Mouse (Mus musculus): ENCODE data around the gene Tenm3. TPM values are rescaled to one million over a fixed set of nuclear protein-coding genes. Genes with fewer than 3 reads are reported as not detected.

The Tenm3 gene
- polyA plus RNA-seq, 1 experiment from 2014 or later, result 36.1 TPM

DNA sequence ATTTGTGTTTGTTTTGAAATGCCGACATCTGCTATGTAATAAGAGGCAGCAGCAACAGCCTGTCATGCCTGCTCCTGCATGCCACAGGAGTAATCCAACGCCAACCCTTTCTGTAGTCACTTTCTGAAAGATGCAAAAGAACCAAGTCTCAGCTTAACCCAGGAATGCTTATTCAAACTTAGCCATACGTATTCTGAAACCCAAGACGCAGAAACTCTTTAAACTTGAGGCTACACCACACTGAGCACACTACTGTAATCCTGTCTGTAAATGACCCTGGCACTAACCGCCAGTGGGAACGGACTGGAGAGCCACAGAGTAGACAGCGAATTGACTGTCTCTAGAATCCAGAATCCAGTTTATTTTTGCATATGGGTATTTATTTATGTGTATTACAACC is 354.9 kb downstream of the Tenm3 start:
- WGBS, result 80% methylated on average over 7 of the region's 7 CpGs
- Histone ChIP-seq H3K27me3 (ENCODE audit: control insufficient read depth, insufficient read depth, low read length) (no peaks in the 10 kb centered on the region), H3K27ac (ENCODE audit: low read depth, low read length) (no peak overlapping the region), H3K36me3 (ENCODE audit: control insufficient read depth, insufficient read depth, low read length) (no peaks in the 10 kb centered on the region), H3K4me3 (ENCODE audit: low read depth, low read length) (no peak overlapping the region), H3K9ac (ENCODE audit: low read length) (no peak overlapping the region), H3K4me1 (ENCODE audit: control insufficient read depth, insufficient read depth, low read length) (peaks cover 4% of the 10 kb centered on the region; the same call in 1 of the 2 replicates), H3K4me2 (ENCODE audit: low read depth) (no peak overlapping the region), H3K9me3 (ENCODE audit: control insufficient read depth, low read length) (no peaks in the 10 kb centered on the region)
- DNase-seq (ENCODE audit: low spot score) (no peak), ATAC-seq (ENCODE audit: insufficient read depth, low FRiP score, low TSS enrichment) (no peak)

DNA sequence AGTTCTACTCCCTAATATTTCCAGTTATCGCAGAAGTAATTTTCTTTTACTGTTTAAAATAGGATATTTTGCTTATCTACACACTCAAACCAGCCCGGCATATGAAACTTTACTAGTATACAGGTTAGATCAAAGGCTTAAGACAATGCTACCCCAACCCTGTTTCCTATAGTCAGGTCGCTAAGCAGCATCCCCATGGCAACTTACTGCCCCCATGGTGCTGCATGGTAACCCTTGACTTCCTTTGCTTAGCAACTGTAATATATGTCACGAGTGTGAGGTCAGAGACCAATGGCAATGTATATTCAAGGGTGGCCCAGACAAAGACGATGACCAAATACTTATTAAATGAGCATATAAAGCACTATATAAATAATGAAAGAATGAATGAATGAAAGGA is 359.6 kb downstream of the Tenm3 start:
- no peak for ATAC-seq (ENCODE audit: insufficient read depth, low FRiP score, low TSS enrichment)

DNA sequence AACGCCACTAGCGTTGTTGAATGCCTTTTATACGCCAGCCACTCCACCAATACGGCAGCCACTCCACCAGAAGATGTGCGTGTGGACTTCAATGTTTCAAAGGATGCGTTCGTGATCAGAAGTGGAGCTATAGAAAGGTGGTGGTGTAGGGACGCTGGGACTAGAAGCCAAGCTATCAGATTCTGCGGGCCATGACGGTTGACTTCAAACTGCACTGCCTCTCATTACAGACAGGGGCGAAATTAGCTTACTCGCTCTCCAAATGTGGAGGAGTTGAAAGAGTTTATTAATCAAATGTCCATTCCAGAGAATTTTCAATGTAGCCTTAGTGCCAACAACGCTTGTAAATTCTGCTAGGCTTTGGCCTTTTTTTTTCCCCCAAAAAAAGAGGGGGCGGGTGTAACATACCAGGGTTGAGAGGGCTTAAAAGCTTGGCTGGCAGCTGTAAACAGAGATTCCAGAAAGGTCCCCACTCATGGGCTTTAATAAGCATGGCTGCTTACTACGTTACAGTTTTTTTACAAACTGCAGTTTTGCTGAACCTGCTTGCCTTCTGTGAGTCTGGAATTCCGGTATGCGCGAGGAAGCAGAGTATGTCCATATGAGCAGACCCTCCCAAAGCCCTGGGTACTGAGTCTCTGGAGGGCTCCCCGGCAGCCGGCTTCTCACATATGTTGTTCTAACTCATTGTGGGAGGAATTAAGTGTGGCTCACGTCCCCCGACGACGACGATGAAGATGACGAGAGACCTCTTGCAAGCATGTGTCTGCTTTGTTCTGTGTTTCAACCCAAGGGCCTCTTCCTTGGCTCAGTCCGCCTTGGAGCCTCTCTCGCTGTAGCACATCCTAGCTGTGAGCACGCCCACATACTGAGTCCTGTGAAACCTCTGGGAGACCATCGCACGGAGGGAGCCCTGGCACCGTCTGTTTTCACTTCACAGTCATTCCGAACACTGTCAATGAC is 361.8 kb downstream of the Tenm3 start:
- no peak overlapping the region for H3K4me2 ChIP-seq (ENCODE audit: low read depth)
- WGBS, result 72% methylated on average over 33 of the region's 33 CpGs
- no peaks in the 10 kb centered on the region for H3K27me3 ChIP-seq (ENCODE audit: control insufficient read depth, insufficient read depth, low read length)
- no peaks in the 10 kb centered on the region for H3K36me3 ChIP-seq (ENCODE audit: control insufficient read depth, insufficient read depth, low read length)
- H3K4me1 ChIP-seq (ENCODE audit: control insufficient read depth, insufficient read depth, low read length), result peaks cover 6% of the 10 kb centered on the region; the same call in 1 of the 2 replicates
- DNase-seq (ENCODE audit: low spot score) (peak; percentile 33), ATAC-seq (ENCODE audit: insufficient read depth, low FRiP score, low TSS enrichment) (no peak)
- no peak overlapping the region for H3K4me3 ChIP-seq (ENCODE audit: low read depth, low read length)
- H3K9ac ChIP-seq (ENCODE audit: low read length), result no peak overlapping the region; the same call in 1 of the 2 replicates
- H3K9me3 ChIP-seq (ENCODE audit: control insufficient read depth, low read length), result no peaks in the 10 kb centered on the region
- no peak overlapping the region for H3K27ac ChIP-seq (ENCODE audit: low read depth, low read length)

More for the DNA sequence above, 359.6 kb downstream of the Tenm3 start:
- Histone ChIP-seq H3K4me1 (ENCODE audit: control insufficient read depth, insufficient read depth, low read length) (peaks cover 6% of the 10 kb centered on the region; the same call in 1 of the 2 replicates), H3K4me3 (ENCODE audit: low read depth, low read length) (no peak overlapping the region), H3K27ac (ENCODE audit: low read depth, low read length) (no peak overlapping the region), H3K9me3 (ENCODE audit: control insufficient read depth, low read length) (no peaks in the 10 kb centered on the region), H3K4me2 (ENCODE audit: low read depth) (no peak overlapping the region), H3K9ac (ENCODE audit: low read length) (no peak overlapping the region), H3K36me3 (ENCODE audit: control insufficient read depth, insufficient read depth, low read length) (no peaks in the 10 kb centered on the region), H3K27me3 (ENCODE audit: control insufficient read depth, insufficient read depth, low read length) (no peaks in the 10 kb centered on the region)
- DNase-seq (ENCODE audit: low spot score), result peak; percentile 25
- 58% methylated on average over 5 of the region's 5 CpGs for WGBS

DNA sequence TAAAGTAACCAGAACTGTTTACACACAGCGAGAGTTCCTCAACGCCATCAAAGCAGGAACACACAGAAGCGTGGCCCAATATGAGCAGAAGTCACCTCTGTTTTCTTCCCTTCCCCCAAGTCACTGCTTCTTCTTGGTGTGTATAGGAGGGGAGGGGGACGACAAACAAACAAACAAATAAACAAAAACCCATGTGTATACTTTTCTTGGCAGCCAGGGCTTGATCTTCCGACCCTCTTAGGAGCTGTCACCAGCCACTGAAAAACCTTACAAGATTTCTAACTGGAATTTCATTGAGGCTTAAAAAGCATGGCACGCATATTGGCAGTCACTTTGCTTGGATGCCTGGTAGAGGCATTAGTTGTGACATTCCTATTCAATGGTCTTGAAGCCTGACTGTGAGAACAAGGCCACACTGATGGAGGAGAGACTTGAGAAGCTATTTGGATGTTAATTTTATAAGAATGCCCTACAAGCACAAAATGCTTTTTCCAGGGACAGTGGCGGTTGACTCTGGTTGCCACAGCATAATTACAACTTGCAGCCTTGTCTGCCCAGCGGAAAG is 366.3 kb downstream of the Tenm3 start:
- WGBS, result 56% methylated on average over 8 of the region's 8 CpGs
- DNase-seq (ENCODE audit: low spot score) (no peak), ATAC-seq (ENCODE audit: insufficient read depth, low FRiP score, low TSS enrichment) (no peak)
- H3K27ac ChIP-seq (ENCODE audit: low read depth, low read length), result no peak overlapping the region
- peaks cover 3% of the 10 kb centered on the region; the same call in 1 of the 2 replicates for H3K4me1 ChIP-seq (ENCODE audit: control insufficient read depth, insufficient read depth, low read length)
- no peaks in the 10 kb centered on the region for H3K9me3 ChIP-seq (ENCODE audit: control insufficient read depth, low read length)
- H3K27me3 ChIP-seq (ENCODE audit: control insufficient read depth, insufficient read depth, low read length), result no peaks in the 10 kb centered on the region
- H3K36me3 ChIP-seq (ENCODE audit: control insufficient read depth, insufficient read depth, low read length), result no peaks in the 10 kb centered on the region
- H3K4me2 ChIP-seq (ENCODE audit: low read depth), result no peak overlapping the region
- no peak overlapping the region for H3K4me3 ChIP-seq (ENCODE audit: low read depth, low read length)
- H3K9ac ChIP-seq (ENCODE audit: low read length), result no peak overlapping the region

DNA sequence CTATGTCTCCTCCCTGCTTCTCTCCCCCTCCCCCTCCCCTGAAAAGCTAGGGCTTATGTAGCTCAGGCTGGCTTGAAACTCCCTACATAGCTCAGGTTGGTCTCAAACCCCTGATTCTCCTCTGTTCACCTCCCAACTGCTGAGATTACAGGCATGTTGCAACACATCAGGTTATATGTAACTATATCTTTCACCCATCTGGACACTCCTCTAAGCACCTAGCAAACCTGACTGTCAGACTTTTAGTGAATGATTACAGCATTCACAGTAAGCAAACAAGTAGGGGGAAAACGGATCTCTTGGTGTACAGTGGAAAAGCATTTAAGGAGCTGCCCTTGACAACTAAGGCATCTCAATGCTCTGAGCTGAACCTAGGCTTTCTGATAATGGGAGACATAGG is 366.9 kb downstream of the Tenm3 start:
- Histone ChIP-seq H3K4me3 (ENCODE audit: low read depth, low read length) (no peak overlapping the region), H3K36me3 (ENCODE audit: control insufficient read depth, insufficient read depth, low read length) (no peaks in the 10 kb centered on the region), H3K27me3 (ENCODE audit: control insufficient read depth, insufficient read depth, low read length) (no peaks in the 10 kb centered on the region), H3K4me2 (ENCODE audit: low read depth) (no peak overlapping the region), H3K4me1 (ENCODE audit: control insufficient read depth, insufficient read depth, low read length) (no peaks in the 10 kb centered on the region), H3K9me3 (ENCODE audit: control insufficient read depth, low read length) (no peaks in the 10 kb centered on the region), H3K9ac (ENCODE audit: low read length) (no peak overlapping the region), H3K27ac (ENCODE audit: low read depth, low read length) (no peak overlapping the region)
- WGBS, result 52% methylated on average over 1 of the region's 1 CpGs
- DNase-seq (ENCODE audit: low spot score) (no peak), ATAC-seq (ENCODE audit: insufficient read depth, low FRiP score, low TSS enrichment) (no peak)

DNA sequence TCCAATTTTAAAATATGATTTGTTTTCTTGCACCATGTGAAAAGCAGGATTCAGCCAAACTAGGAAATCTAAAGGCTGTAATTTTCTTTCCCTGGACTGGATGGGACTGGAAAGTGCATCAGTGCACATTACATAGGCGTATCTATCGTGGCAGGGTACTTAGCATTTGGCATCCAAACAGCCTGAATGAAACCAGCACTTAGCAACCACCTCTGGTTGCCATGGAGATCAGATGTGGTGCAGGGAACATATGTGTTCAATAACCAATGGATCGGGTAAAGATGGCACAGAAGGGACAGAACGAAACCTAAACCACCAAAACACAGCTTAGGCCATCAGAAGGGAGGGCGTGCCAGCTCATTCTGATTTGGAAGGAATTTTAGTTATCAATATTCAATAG is 376.1 kb downstream of the Tenm3 start:
- no peak overlapping the region for H3K4me3 ChIP-seq (ENCODE audit: low read depth, low read length)
- H3K27ac ChIP-seq (ENCODE audit: low read depth, low read length), result no peak overlapping the region
- H3K9me3 ChIP-seq (ENCODE audit: control insufficient read depth, low read length), result no peaks in the 10 kb centered on the region
- 74% methylated on average over 5 of the region's 5 CpGs for WGBS
- DNase-seq (ENCODE audit: low spot score) (no peak), ATAC-seq (ENCODE audit: insufficient read depth, low FRiP score, low TSS enrichment) (no peak)
- no peak overlapping the region for H3K4me2 ChIP-seq (ENCODE audit: low read depth)
- H3K27me3 ChIP-seq (ENCODE audit: control insufficient read depth, insufficient read depth, low read length), result no peaks in the 10 kb centered on the region
- H3K9ac ChIP-seq (ENCODE audit: low read length), result no peak overlapping the region
- no peaks in the 10 kb centered on the region for H3K4me1 ChIP-seq (ENCODE audit: control insufficient read depth, insufficient read depth, low read length)
- no peaks in the 10 kb centered on the region for H3K36me3 ChIP-seq (ENCODE audit: control insufficient read depth, insufficient read depth, low read length)

DNA sequence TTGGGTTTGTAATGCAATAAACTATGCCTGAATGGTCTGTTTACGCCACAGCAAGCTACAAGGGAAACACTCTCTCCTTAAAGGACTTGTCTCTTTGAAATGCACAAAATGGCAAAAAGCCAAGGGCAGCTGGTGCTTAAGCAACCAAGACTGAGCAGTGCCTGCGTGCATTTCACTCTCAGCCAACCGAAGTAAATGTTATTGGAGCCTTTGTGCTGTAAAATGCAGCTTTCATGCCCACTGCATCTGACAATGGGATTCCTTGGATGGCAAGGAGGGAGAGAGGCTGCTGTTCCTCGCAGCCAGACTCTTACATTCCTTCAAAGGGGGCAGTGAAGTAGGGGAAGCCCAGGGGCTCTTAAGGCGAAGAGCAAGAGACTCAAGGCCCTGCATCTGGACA is 385.4 kb downstream of the Tenm3 start:
- peak; percentile 93 for ATAC-seq (ENCODE audit: insufficient read depth, low FRiP score, low TSS enrichment)
- Histone ChIP-seq H3K4me1 (ENCODE audit: control insufficient read depth, insufficient read depth, low read length) (peaks cover 20% of the 10 kb centered on the region), H3K27ac (ENCODE audit: low read depth, low read length) (no peak overlapping the region), H3K4me2 (ENCODE audit: low read depth) (no peak overlapping the region), H3K36me3 (ENCODE audit: control insufficient read depth, insufficient read depth, low read length) (no peaks in the 10 kb centered on the region), H3K27me3 (ENCODE audit: control insufficient read depth, insufficient read depth, low read length) (no peaks in the 10 kb centered on the region), H3K4me3 (ENCODE audit: low read depth, low read length) (no peak overlapping the region), H3K9me3 (ENCODE audit: control insufficient read depth, low read length) (no peaks in the 10 kb centered on the region), H3K9ac (ENCODE audit: low read length) (no peak overlapping the region)
- 15% methylated on average over 5 of the region's 5 CpGs for WGBS
- DNase-seq (ENCODE audit: low spot score), result peak; percentile 66

DNA sequence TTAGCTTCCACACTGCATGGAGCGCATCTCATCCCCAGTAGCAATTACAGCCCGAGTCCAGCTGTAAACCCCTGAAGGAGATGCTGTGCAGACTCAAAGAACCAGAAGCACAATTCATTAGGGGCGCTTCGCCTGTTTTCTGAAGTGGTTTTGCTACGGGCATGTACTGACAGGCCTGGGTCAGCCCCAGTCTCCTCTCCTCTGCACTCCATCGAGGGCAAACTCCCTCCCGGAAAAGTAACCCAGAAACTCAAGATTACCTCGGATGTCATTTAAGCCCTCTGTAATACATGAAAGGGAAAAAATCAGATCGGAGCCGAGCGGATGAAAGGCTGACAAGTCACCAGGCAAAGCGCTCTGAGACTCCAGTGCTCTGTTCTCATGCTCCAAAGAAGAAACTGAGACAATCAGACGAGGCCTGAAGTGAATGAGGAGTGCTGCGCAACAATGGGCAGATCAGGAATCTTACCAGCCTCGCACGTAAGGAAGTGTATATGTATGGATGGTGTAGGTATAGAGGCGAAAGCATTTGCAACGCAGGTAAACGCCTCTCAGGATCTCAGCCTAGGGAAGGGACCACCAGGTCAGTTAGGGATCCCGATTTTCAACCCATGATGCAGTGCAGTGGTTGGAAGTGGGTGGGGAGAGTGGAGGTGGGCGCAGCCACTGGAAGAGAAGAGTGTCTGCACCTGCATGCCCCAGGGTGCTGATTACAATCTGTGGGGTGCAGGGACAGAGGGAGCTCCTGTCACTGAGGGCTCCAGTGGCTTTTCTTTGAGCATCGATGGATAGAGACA is 387.2 kb downstream of the Tenm3 start:
- WGBS, result 33% methylated on average over 22 of the region's 22 CpGs
- Histone ChIP-seq H3K9ac (ENCODE audit: low read length) (peak overlapping the region; percentile 4; the same call in 1 of the 2 replicates), H3K4me1 (ENCODE audit: control insufficient read depth, insufficient read depth, low read length) (peaks cover 20% of the 10 kb centered on the region), H3K4me3 (ENCODE audit: low read depth, low read length) (no peak overlapping the region), H3K36me3 (ENCODE audit: control insufficient read depth, insufficient read depth, low read length) (no peaks in the 10 kb centered on the region), H3K9me3 (ENCODE audit: control insufficient read depth, low read length) (no peaks in the 10 kb centered on the region), H3K27ac (ENCODE audit: low read depth, low read length) (no peak overlapping the region), H3K4me2 (ENCODE audit: low read depth) (peak overlapping the region; percentile 22; the same call in 1 of the 2 replicates), H3K27me3 (ENCODE audit: control insufficient read depth, insufficient read depth, low read length) (no peaks in the 10 kb centered on the region)
- ATAC-seq (ENCODE audit: insufficient read depth, low FRiP score, low TSS enrichment), result no peak
- peak; percentile 38 for DNase-seq (ENCODE audit: low spot score)
